Mouse (Mus musculus): Measurements from ENCODE around the gene Arhgef11.
A peak's percentile ranks its signal among the peaks of the same experiment; 100 is the strongest.
"Not testable (repeated sequence)": the region's sequence is repeated elsewhere in the genome, so short reads cannot be mapped to it uniquely, and the experiment has no call there.

Gene Arhgef11

DNA sequence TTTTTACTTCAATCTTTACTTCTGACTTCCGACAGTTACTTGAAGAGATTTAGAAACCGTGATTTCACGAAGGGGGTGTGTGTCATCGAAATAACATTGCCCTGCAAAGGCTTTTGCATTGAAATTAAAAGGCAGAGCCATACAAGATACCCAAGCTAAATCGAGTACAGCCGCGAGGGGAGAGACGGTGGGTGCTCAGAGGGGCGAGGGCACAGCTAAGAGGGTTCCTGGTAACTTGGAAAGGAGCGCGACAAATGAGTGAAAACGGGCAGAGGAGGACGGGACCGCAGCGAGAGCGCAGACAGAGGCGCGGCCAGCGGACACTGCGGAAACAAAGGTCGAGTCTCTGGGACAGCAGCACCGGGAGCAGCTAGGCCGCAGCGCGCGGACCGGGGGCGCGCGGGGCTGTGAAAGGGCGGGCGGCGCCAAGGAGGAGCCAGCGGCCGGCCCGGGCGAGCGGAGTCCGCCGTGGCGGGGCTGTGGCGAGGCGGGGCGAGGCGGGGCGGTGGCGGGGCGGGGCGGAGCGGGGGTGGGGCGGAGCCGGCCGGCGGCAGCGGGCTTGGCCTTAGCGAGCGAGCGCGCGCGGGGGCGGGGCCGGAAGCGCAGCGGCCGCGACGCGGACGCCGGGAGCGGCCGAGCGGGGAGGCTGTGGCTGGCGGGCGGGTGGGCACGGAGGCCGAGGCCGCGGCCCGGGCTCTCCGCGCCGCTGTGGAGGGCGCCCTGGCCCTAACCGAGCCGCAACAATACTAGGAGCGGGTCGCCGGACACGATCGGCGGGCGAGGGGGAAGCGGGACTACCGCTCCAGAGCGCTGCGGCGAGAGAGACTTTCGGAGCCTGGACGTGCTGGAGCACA is at the start of gene Arhgef11:
Gene Arhgef11 (plus strand): TSS at position 603 of the 854 bp plus-strand sequence.
- peak; percentile 74 for DNase-seq (ENCODE audit: low spot score)

DNA sequence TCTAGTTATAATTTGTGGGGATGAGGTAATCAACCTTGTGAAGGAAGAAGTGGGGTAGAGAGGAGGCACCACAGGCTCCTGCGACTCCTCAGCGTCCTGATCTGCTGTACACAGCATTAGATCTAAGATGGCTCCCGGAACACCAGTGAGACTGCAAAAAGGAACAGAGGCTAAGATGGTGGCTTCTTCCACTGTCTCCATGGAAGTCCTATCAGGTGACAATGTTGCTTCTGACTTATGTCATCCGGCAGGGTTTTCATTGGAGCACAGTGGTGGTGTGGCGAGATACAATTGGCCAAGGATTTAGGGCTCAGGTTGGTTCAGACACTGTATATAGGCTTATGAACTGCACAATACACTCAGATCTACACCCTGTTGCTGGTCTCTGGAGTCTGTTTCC is 48.7 kb upstream of the Arhgef11 start:
- DNase-seq (ENCODE audit: low spot score): no peak

GRCm38 (mm10) chr3:87575766-87576165 is 41.6 kb upstream of the Arhgef11 start:
- peak; percentile 55 for DNase-seq (ENCODE audit: low spot score)

GRCm38 (mm10) chr3:87582259-87582658 is 35.1 kb upstream of the Arhgef11 start:
- DNase-seq (ENCODE audit: low spot score): no peak

GRCm38 (mm10) chr3:87593793-87594192 is 23.6 kb upstream of the Arhgef11 start:
- DNase-seq (ENCODE audit: low spot score): no peak

- DNase-seq (ENCODE audit: low spot score): not testable (repeated sequence)
These were observed 22.0 kb upstream of the Arhgef11 start for GRCm38 (mm10) chr3:87595328-87595727.

DNA sequence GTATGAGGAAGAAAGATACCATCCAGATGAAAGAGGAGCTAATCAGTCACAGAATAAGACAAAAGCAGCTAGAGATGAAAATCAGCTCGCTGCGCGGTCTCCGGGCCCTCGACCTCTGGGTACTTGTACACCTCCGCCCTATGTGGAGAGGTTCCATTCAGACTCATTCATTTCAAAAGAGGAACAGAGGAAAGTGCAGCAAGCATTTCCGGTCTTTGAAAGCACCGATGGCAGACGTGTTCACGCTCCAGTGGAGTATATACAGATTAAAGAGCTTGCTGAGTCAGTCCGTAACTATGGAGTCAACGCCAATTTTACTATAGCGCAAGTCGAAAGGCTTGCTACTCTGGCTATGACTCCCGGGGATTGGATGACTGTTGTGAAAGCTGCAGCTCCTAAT is 16.3 kb upstream of the Arhgef11 start:
- DNase-seq (ENCODE audit: low spot score): not testable (repeated sequence)

DNA sequence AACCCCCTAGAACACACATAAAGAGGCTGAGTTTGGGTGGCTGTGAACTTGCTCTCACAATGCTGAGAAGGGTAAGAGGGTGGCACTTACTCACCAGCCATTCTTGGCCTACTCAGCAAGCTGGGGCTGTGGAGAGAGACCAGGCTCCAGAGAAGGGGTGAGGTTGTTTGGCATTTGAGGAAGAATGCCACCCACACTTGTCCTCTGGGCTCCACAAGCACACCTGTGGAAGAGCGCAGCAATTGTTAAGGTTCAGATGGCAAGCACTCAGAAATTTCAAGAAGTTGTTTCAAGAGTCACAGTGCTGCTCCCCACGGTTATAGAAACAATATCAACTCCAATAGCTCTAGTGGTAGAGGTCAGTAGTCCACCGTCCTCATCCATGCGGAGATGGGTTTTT is 1.0 kb upstream of the Arhgef11 start:
- DNase-seq (ENCODE audit: low spot score): no peak

DNA sequence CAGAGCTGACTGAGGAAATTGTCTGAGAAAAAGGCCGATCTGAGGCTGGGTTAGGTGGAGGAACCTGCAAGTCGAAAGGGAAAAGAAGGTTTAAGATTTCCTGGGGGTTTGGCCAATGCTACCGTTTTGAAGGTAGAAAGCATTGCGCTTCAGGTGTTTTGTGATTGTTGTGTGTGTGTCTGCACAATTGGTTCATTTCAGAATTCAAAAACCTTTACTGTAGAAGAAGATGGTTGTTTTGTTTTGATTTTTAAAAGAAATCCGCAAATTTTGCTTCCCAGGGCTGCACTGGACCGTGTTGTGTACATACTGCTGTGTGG is 412 bp downstream of the Arhgef11 start:
- peak; percentile 58 for DNase-seq (ENCODE audit: low spot score)

DNA sequence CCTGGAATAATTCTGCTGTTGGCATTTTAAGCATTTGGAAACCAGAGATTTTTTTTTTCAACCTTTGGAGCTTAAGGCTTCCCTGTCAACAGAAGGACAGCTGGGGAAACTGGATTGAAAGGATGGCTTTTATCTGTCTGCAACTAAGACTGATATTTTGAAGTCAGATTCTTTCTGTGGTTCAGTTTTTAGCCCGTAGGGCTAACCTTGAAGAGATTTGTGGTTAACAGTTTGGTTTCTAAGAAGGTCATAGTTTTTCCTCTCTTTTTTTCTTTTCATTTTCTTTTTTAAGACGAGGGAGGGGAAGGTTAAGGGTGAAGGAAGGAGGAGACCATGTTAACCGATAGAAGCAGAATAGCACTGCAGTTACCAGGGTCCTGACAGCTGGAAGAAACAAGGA is 881 bp downstream of the Arhgef11 start:
- peak; percentile 33 for DNase-seq (ENCODE audit: low spot score)

DNA sequence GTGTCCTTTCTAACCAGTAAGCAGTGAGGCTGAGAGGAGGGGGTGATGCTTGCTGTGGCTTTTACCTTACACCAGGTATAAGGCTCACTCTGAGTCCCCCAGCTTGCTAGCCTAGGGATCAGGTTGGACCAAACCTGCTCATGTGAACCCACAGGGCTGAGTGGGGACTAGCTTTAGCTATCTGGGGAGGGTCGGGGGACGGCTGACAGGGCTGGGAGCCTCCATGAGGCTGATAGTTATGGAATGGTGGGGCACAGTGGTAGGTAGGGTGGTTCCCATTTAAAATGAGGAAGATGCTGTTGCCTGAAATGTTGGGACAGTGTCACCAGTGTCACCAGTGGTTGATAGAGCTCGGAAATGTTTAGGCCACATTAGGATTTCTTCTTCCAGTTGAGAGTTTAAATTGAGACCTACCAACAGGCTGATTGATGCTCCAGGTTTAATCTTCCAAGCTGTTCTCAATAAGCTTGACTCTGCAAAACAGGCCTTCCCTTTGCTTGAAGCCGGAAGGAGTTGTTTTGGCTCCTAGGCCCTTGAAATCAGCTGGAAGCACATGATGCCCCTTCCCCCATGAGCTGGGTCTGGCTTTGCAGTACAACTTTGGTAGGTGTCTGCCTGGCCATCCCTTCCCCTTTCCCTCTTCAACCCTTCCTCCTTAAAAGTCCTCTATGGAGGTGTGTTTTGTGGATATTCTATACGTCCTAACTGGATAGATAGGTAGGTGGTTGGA is 1.8 kb downstream of the Arhgef11 start:
- DNase-seq (ENCODE audit: low spot score): peak; percentile 36

- no peak for DNase-seq (ENCODE audit: low spot score)
These were observed 3.0 kb downstream of the Arhgef11 start for GRCm38 (mm10) chr3:87620218-87620891.

GRCm38 (mm10) chr3:87624899-87625298 is 7.5 kb downstream of the Arhgef11 start:
- DNase-seq (ENCODE audit: low spot score): no peak

DNA sequence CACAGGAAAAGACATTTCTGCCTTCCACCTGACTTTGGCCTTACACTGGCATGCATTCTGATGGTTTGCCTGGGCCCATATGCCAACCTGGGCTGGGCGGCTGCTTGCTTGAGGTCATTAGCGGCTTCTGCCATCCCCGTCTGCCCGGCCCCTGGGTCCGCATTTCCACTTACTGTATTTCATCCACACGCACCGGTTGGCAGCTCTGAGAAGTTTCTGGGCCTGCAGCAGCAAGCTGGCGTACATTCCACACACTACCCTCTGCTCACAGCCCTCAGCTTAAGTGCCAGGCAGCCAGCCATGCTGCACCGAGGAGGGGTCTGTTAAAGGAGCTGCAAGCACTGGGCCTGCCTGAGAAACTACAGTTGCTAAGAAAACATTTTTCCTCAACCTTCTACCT is 13.5 kb downstream of the Arhgef11 start:
- DNase-seq (ENCODE audit: low spot score): no peak

DNA sequence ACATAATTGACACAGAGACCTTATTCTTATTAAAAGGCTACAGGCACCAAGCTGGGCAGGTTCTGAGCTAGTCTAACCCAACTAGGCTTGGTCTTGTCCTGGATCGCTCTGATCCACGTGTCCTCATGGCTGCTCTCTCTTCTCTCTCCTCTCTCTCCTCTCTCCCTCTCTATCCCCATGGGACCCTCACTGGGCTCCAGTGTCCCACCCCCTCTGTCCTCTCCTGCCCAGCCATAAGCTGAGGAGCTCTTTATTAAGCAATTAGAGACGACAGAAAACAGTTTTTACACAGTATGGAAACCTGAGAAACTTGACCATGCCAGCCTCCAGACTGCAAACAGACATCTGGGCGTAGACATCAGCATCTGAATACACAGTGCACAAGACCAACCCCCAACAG is 14.0 kb downstream of the Arhgef11 start:
- no peak for DNase-seq (ENCODE audit: low spot score)

DNA sequence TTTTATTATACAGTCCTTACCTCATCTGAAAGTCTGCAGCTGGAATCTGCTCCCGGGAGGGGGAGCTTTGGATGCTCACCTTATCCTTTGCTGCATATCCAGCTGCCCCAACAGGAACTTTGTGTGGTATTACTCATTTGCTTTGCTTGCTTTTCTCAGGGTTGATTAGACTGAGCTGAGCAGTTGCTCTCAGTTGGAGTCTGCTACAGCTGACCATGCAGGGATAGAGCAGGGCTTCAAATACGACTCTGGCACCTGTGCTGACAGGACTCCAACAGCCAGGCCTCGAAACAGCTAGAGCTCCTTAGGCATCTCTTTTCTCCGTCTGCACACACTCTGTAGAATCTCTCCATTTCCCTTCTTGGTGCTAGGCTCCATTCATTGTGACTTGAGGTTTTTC is 18.2 kb downstream of the Arhgef11 start:
- DNase-seq (ENCODE audit: low spot score): no peak

DNA sequence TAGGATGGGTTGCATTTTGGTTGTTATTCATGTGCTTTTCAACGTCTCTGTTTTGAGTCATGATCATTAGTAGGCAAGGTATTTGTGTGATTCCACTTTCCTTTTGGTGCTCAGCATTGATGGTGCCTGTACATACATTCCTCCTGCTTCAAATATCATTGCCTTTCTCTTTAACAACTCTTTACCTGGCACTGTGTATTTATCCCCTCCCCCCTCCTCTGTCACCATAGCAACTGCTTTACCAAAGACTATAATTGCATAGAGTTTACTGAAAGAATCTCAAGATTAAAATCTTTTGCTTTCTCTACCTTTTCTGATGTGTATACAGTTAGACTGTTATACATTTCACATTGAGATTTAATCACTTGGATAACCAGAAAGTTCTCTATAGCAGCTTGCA is 26.1 kb downstream of the Arhgef11 start:
- no peak for DNase-seq (ENCODE audit: low spot score)

GRCm38 (mm10) chr3:87646174-87646573 is 28.8 kb downstream of the Arhgef11 start:
- no peak for DNase-seq (ENCODE audit: low spot score)

GRCm38 (mm10) chr3:87649063-87649462 is 31.7 kb downstream of the Arhgef11 start:
- no peak for DNase-seq (ENCODE audit: low spot score)

- DNase-seq (ENCODE audit: low spot score): no peak
These were observed 41.0 kb downstream of the Arhgef11 start for GRCm38 (mm10) chr3:87658348-87658747.

DNA sequence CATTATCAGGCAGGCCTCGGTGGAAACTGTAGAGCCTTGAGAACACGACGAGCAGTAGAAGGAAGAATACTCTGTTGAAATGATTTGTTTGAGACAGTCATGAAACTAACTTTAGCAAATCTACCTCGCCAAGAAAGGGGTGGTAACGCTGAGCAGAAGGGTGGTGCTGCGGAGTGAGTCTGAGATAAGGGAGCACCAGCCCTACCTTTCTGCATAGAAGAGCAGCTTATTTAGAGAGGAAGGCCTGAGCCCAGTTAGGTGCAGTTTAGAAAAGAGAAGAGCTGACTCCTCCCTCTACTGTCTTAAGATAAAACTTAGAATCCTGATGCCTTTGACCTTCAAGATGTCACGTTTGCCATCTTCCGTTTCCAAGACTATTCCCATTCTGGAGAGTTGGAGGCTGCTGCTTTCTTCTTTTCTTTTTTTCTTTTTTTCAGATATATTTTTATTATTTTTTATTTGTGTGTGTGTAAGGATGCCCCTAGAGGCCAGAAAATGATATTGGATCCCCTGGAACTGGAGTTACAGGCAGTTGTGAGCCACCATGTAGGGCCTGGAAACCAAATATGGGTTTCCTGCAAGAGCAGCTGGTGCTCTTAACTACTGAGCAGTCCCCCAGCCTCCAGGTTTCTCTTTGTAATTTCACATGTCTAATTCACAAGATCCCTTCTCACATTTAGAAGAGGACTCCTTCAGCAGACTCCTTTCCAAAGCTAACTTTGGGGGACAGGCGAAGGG is 42.5 kb downstream of the Arhgef11 start:
- DNase-seq (ENCODE audit: low spot score): peak; percentile 7

- DNase-seq (ENCODE audit: low spot score): no peak
These were observed 43.1 kb downstream of the Arhgef11 start for GRCm38 (mm10) chr3:87660479-87660878.

Measured in adipocyte (in vitro differentiated cells).